Mouse (Mus musculus) kidney, adult 18-20 months (tissue): ENCODE data around the gene Fancf.

Source experiments
- DNase-seq: peaks from one replicate; pipeline ENCODE4 v3.0.0; 2021

Fancf gene

GRCm38 (mm10) chr7:51831917-51832316 is 30.1 kb downstream of the Fancf start:
- no peak for DNase-seq

GRCm38 (mm10) chr7:51823562-51824338 is 38.3 kb downstream of the Fancf start:
- DNase-seq, result no peak

GRCm38 (mm10) chr7:51821467-51821866 is 40.6 kb downstream of the Fancf start:
- no peak for DNase-seq

GRCm38 (mm10) chr7:51819891-51820290 is 42.2 kb downstream of the Fancf start:
- no peak for DNase-seq

GRCm38 (mm10) chr7:51818251-51818974 is 43.7 kb downstream of the Fancf start:
- DNase-seq, result no peak

GRCm38 (mm10) chr7:51816283-51816839 is 45.7 kb downstream of the Fancf start:
- no peak for DNase-seq

- no peak for DNase-seq
Measured at GRCm38 (mm10) chr7:51815473-51816282, 46.4 kb downstream of the Fancf start.
